Mouse (Mus musculus) limb, embryonic 13.5 days (tissue): ENCODE data around the gene Btbd16. TPM values are rescaled to one million over a fixed set of nuclear protein-coding genes. Genes with fewer than 3 reads are reported as not detected.

Source experiments
- ATAC-seq: fragments of 200-750 bp; cut with Nextera tagmentation; 2 replicates; pipeline ENCODE4 v1.8.0; 2017; ENCODE audit warnings: low read depth, moderate number of reproducible peaks, moderate TSS enrichment; ENCODE audit not compliant: low FRiP score
- H3K27ac ChIP-seq: fragments of 300-500 bp; sonication (generic); 2 replicates; pipeline ENCODE4 v1.5.1; 2015; ENCODE audit warnings: inconsistent platforms, mild to moderate bottlenecking, moderate library complexity
- H3K27me3 ChIP-seq: fragments of 300-500 bp; sonication (generic); 2 replicates; pipeline ENCODE4 v1.6.1; 2015; ENCODE audit warnings: mild to moderate bottlenecking, inconsistent platforms
- H3K36me3 ChIP-seq: fragments of 300-500 bp; sonication (generic); 2 replicates; pipeline ENCODE4 v1.6.1; 2015; ENCODE audit warnings: inconsistent platforms, mild to moderate bottlenecking, moderate library complexity
- H3K4me1 ChIP-seq: fragments of 300-500 bp; sonication (generic); 2 replicates; pipeline ENCODE4 v1.6.1; 2015; ENCODE audit warnings: inconsistent platforms
- H3K4me2 ChIP-seq: fragments of 300-500 bp; sonication (generic); replicated peaks from 2 replicates; pipeline ENCODE4 v1.6.1; 2015; ENCODE audit warnings: inconsistent platforms, mild to moderate bottlenecking, moderate library complexity
- H3K4me3 ChIP-seq: fragments of 300-500 bp; sonication (generic); 2 replicates; pipeline ENCODE4 v1.5.1; 2015; ENCODE audit warnings: moderate library complexity, mild to moderate bottlenecking, inconsistent platforms
- H3K9ac ChIP-seq: fragments of 300-500 bp; sonication (generic); 2 replicates; pipeline ENCODE4 v1.6.1; 2015; ENCODE audit warnings: mild to moderate bottlenecking, inconsistent platforms
- H3K9me3 ChIP-seq: fragments of 300-500 bp; sonication (generic); 2 replicates; pipeline ENCODE4 v1.6.1; 2016; ENCODE audit warnings: inconsistent platforms
- WGBS: fragments of 180-500 bp; shearing (Covaris S2); methylation state at CpG from one replicate; pipeline ENCODE4 v1.1.7; 2015; 5-methylcytosine and 5-hydroxymethylcytosine counted together
- polyA plus RNA-seq: library from polyadenylated mRNA; unstranded; fragments of >200 nt; fragmentation: Nextera tagmentation; extraction: Ambion mirVana; gene quantifications from 2 replicates; pipeline ENCODE4 v1.2.1, GENCODE M21; 2015

The Btbd16 gene
- polyA plus RNA-seq, 1 experiment from 2014 or later, result 0.22 TPM

DNA sequence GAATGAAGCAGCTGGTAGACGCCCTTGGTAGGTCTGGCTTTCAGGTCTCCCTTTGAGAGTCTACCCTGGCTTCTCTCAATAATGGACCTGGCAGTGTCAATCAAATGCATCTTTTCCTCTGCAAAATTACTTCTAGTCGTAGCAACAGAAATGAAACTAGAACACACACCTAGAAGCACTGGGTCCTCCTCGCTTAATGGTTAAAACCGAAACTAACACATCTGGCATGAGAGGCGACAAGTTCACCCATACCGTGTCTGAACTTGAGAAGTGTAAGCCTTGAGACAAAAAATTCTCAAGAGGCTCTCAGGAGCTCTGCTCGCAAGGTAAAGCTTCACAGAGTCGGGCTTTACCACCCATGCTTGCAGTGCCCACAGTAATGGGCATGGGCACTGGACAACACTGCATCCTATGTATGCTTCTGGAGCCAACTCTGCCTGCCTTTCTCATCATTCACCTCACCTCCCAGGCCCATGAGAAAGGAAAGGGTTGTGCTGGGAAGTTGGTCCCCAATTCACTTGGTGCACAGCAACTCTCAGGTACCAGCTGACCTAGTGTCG, 54.1 kb downstream of the Btbd16 start:
- WGBS, result 88% methylated on average over 9 of the region's 9 CpGs

DNA sequence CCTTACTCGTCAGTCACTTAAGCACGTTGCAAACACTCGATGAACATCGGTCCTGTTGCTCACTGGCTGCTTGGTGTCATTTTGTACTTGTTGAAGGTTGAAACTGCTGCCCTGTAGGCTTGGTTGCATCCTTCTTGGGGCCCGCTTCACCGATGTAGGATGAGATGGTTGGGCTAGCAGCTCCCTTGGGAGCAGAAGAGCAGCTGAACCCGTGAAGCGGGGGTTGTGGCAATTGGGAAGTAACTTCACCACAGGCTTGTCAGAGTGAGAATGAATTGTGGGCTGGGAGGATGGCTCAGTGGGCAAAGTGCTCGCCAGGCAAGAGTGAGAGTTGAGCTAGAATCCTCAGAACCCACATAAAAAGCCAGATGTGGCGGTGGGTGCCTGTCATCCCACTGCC, 54.6 kb downstream of the Btbd16 start:
- no peaks in the 10 kb centered on the region for H3K36me3 ChIP-seq
- no peak overlapping the region for H3K4me3 ChIP-seq
- no peak overlapping the region for H3K27ac ChIP-seq
- H3K4me1 ChIP-seq, result no peaks in the 10 kb centered on the region
- 84% methylated on average over 10 of the region's 10 CpGs for WGBS
- H3K27me3 ChIP-seq, result peaks cover 4% of the 10 kb centered on the region; the same call in 1 of the 2 replicates
- ATAC-seq, result no peak
- H3K4me2 ChIP-seq, result no peak overlapping the region
- no peaks in the 10 kb centered on the region for H3K9me3 ChIP-seq
- H3K9ac ChIP-seq, result no peak overlapping the region

More for the DNA sequence above, 54.1 kb downstream of the Btbd16 start:
- no peak for ATAC-seq
- no peaks in the 10 kb centered on the region for H3K27me3 ChIP-seq
- no peaks in the 10 kb centered on the region for H3K9me3 ChIP-seq
- H3K4me1 ChIP-seq, result no peaks in the 10 kb centered on the region
- no peak overlapping the region for H3K27ac ChIP-seq
- H3K36me3 ChIP-seq, result no peaks in the 10 kb centered on the region
- no peak overlapping the region for H3K4me2 ChIP-seq
- H3K9ac ChIP-seq, result no peak overlapping the region
- no peak overlapping the region for H3K4me3 ChIP-seq

DNA sequence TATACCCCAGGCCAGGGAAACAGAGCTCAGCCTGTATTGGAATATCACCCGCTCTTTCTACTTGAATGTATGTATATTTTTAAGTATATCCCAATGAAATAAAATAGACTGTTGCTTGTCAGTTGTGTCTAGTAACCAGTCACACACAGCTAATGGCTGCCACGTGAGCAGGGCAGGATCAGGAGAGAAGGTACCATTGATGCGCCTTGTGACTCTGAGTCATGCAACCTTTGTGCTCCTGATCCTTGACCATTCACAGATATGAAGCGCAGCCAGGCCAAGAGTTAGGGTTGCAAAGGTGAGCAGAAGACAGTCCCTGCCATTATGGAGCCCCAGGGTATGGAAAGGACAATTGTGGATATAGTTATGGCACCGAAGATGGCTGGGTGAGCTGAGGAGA, 57.7 kb downstream of the Btbd16 start:
- H3K4me2 ChIP-seq, result no peak overlapping the region
- H3K27me3 ChIP-seq, result peaks cover 16% of the 10 kb centered on the region
- no peak overlapping the region for H3K27ac ChIP-seq
- ATAC-seq, result no peak
- H3K4me3 ChIP-seq, result no peak overlapping the region
- H3K9me3 ChIP-seq, result no peaks in the 10 kb centered on the region
- H3K4me1 ChIP-seq, result peaks cover 7% of the 10 kb centered on the region
- 92% methylated on average over 5 of the region's 5 CpGs for WGBS
- H3K9ac ChIP-seq, result no peak overlapping the region
- H3K36me3 ChIP-seq, result no peaks in the 10 kb centered on the region

DNA sequence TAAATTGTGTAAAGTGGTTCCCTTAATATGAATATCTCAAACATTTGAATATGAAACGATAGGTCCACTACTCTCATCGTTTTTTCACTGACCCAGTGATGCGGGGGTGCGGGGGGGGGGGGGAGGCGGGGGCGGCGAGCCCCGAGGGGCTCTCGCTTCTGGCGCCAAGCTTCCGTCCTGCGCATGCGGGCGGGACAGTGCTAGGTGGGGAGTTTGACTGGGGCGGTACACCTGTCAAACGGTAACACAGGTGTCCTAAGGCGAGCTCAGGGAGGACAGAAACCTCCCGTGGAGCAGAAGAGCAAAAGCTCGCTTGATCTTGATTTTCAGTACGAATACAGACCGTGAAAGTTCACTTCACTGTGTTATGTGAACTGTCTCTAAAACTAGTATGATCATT, 60.4 kb downstream of the Btbd16 start:
- ATAC-seq, result peak; percentile 95
- 27% methylated on average over 20 of the region's 21 CpGs for WGBS
- Histone ChIP-seq H3K27me3 (peaks cover 16% of the 10 kb centered on the region), H3K4me3 (no peak overlapping the region), H3K9me3 (no peaks in the 10 kb centered on the region), H3K36me3 (no peaks in the 10 kb centered on the region), H3K27ac (no peak overlapping the region), H3K4me1 (peaks cover 7% of the 10 kb centered on the region), H3K9ac (no peak overlapping the region), H3K4me2 (no peak overlapping the region)

DNA sequence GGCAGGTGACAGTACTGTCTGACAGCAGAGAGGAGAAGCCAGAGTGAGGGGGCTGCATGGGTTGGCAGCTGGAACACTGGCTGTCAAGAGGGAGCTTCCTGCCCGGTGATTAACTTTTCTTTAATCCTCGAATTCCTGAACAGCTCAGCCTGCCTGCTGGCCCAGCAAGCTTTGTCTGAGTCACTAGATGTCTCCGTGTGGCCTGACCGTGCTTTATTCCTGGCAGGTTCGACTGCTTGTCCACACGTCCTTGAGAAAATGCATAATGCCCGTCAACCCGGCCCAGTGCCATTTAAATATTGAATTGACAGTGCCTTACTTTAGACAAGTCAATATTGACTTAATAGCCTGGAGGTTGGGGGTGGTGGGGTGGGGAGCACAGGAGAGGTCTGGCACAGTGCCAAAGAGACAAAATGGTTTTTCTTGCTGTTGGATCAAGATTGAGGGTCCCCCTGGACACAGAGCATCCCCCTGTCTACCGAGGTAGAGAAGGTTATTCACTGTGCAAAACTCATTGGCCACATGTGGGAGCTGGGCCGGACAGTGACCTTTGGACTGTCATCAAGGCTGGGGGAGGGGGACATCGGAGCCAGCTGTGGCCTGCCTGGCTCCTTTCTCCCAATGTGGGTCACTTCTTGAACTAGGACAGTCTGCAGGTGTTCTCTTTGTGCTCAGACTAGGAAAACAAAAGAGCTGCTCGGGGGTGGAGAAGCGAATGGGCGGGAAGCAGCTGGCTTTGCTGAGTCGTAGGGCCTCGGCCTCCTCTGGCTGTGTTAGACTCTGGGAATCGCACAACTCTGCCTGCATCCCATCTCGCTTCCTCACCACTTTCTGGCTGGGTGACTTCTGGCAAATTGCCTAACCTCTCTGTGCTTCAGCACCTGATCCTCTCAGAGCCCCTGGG, 61.3 kb downstream of the Btbd16 start:
- no peaks in the 10 kb centered on the region for H3K9me3 ChIP-seq
- 33% methylated on average over 18 of the region's 18 CpGs for WGBS
- no peak overlapping the region for H3K27ac ChIP-seq
- H3K36me3 ChIP-seq, result no peaks in the 10 kb centered on the region
- no peak overlapping the region for H3K9ac ChIP-seq
- ATAC-seq, result no peak
- H3K27me3 ChIP-seq, result peaks cover 16% of the 10 kb centered on the region
- no peak overlapping the region for H3K4me2 ChIP-seq
- no peak overlapping the region for H3K4me3 ChIP-seq
- peaks cover 7% of the 10 kb centered on the region for H3K4me1 ChIP-seq

DNA sequence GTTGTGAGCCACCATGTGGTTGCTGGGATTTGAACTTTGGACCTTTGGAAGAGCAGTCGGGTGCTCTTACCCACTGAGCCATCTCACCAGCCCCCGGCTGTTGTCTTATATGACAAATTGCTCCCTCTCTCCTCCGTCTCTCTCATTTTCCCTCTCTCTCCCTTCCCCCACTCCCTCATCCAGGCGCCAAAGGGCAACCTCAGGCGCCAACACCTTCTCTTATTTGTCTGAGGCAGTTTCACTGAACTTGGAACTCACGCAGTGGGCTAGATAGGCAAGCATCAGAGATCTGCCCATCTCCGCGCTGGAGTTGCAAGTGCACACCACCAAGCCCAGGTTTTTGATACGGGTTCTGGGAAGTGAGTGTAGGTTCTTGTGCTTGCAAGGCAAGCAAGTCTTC, 62.2 kb downstream of the Btbd16 start:
- H3K4me3 ChIP-seq, result no peak overlapping the region
- peaks cover 7% of the 10 kb centered on the region for H3K4me1 ChIP-seq
- H3K9me3 ChIP-seq, result no peaks in the 10 kb centered on the region
- 86% methylated on average over 9 of the region's 9 CpGs for WGBS
- H3K27me3 ChIP-seq, result peaks cover 16% of the 10 kb centered on the region
- no peaks in the 10 kb centered on the region for H3K36me3 ChIP-seq
- H3K27ac ChIP-seq, result no peak overlapping the region
- H3K4me2 ChIP-seq, result no peak overlapping the region
- H3K9ac ChIP-seq, result no peak overlapping the region
- no peak for ATAC-seq

DNA sequence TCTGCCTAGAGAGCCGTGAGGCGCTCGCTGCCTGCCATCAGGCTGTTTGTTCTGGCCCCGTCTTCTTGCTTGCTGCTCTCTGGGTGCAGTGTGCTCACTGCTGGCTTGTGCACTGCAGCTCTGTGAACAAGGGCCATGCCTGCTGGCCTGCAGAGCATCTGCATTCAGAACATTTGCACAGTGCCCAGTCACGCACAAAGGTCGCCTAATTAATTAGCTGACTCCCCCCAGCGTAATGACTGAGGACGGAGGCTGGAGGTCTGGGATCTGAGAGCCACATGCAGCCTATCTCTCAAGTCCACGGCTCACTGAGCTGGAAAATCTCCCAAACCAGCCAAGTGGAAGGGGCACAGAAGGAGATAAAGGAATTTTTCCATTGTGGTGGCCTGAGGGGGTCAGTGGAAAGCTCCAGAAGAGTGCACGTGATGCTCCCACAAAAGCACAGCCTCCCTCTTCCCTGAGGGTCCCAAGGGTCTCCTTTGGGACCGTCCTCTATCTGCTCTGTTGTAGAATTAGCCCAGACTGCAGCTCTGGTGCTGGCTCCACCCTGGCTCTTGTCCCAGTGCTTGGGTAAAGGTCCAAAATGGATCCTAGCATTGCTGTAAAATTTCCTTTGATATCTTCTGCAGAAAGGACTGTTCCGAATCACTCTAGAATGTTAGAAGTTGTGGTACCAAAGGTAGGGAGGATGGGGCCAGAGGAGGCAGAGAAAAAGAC, 64.2 kb downstream of the Btbd16 start:
- Histone ChIP-seq H3K36me3 (no peaks in the 10 kb centered on the region), H3K9ac (no peak overlapping the region), H3K9me3 (no peaks in the 10 kb centered on the region), H3K27ac (no peak overlapping the region), H3K4me2 (no peak overlapping the region), H3K4me1 (peaks cover 7% of the 10 kb centered on the region), H3K4me3 (no peak overlapping the region), H3K27me3 (peaks cover 15% of the 10 kb centered on the region)
- WGBS, result 48% methylated on average over 12 of the region's 12 CpGs
- no peak for ATAC-seq

DNA sequence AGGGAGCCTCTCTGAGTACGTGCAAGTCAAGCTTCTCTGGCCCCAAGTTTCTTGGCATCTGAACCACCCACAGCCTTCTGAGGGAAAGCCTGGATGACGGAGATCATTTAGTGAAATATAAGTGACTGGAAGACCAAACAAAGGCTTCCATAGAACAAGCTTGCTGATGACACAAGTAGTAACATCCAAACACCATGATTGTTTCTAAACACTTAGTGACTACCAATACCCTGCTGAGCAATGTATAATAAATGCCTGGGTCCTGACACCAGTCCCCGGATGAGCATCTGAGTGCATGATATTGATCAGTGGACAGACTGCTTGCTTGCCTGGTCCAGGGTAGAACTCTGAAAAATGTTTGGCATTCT, 64.8 kb downstream of the Btbd16 start:
- no peak overlapping the region for H3K4me3 ChIP-seq
- H3K4me1 ChIP-seq, result peaks cover 7% of the 10 kb centered on the region
- WGBS, result 86% methylated on average over 3 of the region's 3 CpGs
- no peaks in the 10 kb centered on the region for H3K36me3 ChIP-seq
- peaks cover 10% of the 10 kb centered on the region for H3K27me3 ChIP-seq
- H3K27ac ChIP-seq, result no peak overlapping the region
- no peaks in the 10 kb centered on the region for H3K9me3 ChIP-seq
- no peak overlapping the region for H3K4me2 ChIP-seq
- no peak for ATAC-seq
- no peak overlapping the region for H3K9ac ChIP-seq

DNA sequence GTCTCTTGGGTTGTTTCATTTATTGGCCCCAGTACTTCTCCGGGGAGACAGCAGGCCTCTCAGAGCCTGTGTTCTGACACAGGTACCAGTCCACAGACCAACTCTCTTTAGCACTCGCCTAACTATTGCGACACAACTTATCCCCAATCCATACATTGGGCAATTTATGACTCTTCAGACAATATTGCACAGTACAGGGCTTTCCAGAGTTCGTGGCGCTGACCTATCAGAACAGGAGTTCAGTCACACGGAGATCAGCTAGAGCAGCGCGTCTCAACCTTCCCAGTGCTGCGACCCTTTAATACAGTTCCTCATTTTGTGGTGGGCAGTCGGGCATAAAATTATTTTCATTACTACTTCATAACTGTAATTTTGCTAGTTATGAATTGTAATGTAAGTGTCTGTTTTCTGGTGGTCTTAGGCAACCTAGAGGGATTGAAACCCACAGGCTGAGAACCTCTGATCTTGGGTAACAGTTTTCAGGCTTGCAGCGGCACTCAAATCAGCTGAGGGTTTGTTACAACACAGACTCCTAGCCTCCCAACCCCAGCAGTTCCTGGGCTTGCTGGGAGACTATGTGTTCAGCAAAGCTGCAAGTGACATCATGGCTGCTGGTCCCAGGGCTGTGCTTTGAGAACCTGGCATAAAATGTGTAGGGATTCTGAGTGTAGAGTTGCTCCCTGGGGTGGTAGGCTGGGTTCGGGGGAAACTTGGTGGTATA, 65.7 kb downstream of the Btbd16 start:
- no peak overlapping the region for H3K9ac ChIP-seq
- H3K4me3 ChIP-seq, result no peak overlapping the region
- H3K4me2 ChIP-seq, result no peak overlapping the region
- 87% methylated on average over 12 of the region's 12 CpGs for WGBS
- no peaks in the 10 kb centered on the region for H3K9me3 ChIP-seq
- H3K27ac ChIP-seq, result no peak overlapping the region
- ATAC-seq, result no peak
- H3K4me1 ChIP-seq, result peaks cover 7% of the 10 kb centered on the region
- no peaks in the 10 kb centered on the region for H3K36me3 ChIP-seq
- H3K27me3 ChIP-seq, result peaks cover 6% of the 10 kb centered on the region; the same call in 1 of the 2 replicates

DNA sequence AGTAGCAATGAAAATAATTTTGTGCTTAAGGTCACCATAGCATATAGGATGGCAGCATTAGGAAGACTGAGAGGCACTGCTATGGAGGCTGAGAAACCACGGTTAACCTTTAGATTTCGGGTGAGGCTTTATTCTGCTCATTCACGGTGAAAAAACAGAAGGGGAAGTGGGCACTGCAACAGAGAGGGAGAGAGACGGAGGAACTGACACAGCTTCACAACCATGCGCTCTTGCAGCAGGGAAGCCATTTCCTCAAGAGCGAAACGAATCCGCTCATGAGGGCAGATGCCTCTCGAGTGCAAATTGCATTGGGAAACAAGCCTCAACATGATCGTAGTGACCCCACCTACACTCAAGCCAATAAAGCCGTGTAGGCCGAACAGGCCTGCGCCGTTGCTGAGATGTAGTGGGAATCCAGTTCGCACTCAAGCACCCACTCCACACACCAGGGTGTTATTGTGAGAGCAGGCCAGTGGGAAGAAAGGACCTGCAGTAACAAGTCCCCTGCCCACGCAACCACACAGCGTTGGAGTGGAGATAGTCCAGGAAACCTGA, 73.4 kb downstream of the Btbd16 start:
- H3K4me2 ChIP-seq, result no peak overlapping the region
- H3K9me3 ChIP-seq, result no peaks in the 10 kb centered on the region
- no peaks in the 10 kb centered on the region for H3K4me1 ChIP-seq
- H3K27me3 ChIP-seq, result no peaks in the 10 kb centered on the region
- no peak overlapping the region for H3K27ac ChIP-seq
- H3K36me3 ChIP-seq, result no peaks in the 10 kb centered on the region
- no peak for ATAC-seq
- 87% methylated on average over 17 of the region's 17 CpGs for WGBS
- H3K4me3 ChIP-seq, result no peak overlapping the region
- no peak overlapping the region for H3K9ac ChIP-seq

DNA sequence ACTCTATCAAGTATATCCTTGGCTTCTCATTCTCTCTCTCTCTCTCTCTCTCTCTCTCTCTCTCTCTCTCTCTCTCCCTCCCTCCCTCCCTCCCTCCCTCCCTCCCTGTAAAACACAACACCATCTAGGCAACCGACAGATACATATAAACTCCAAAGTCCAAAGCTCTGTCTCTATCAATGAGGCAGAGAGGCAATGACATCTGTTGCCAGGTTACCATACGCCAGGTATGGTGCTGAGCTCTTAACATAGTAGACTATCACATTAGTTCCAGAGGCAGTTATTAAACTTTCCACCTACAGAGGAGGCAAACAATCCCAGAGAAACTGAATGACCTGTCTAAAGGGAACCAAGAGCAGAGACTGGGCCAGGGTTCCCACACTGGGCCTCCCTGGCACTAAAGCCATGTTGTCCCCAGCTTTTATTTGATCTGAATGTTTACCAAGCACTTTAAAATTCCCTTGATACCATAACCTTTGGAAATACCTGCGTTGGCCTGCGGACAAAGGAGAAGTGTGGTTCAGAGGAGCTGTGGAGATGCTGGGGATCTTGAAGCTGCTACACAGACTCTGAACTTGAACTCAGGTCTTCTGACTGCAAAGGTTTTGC, 80.9 kb downstream of the Btbd16 start:
- peaks cover 12% of the 10 kb centered on the region; the same call in 1 of the 2 replicates for H3K27me3 ChIP-seq
- H3K4me1 ChIP-seq, result no peaks in the 10 kb centered on the region
- 79% methylated on average over 4 of the region's 4 CpGs for WGBS
- no peak overlapping the region for H3K9ac ChIP-seq
- no peaks in the 10 kb centered on the region for H3K9me3 ChIP-seq
- no peak overlapping the region for H3K27ac ChIP-seq
- no peaks in the 10 kb centered on the region for H3K36me3 ChIP-seq
- H3K4me3 ChIP-seq, result no peak overlapping the region
- ATAC-seq, result no peak
- H3K4me2 ChIP-seq, result no peak overlapping the region
